Mouse (Mus musculus): ENCODE results near the gene Tmem101. TPM values are rescaled to one million over a fixed set of nuclear protein-coding genes. Genes with fewer than 3 reads are reported as not detected.

The Tmem101 gene
- 45.3 and 46.5 TPM in 2 replicates for polyA plus RNA-seq (2015; fragmentation: Nextera tagmentation; extraction: Ambion mirVana)

- ATAC-seq (replicated peaks): peak; percentile 90
Observed at GRCm38 (mm10) chr11:102156039-102156785, at the start of gene Tmem101. Gene Tmem101, minus strand, starts transcription at chr11:102156404.

GRCm38 (mm10) chr11:102201408-102201821 lies 45.2 kb upstream of the Tmem101 start:
- Histone ChIP-seq H3K27me3 (replicated peaks) (no peaks in the 10 kb centered on the region), H3K9me3 (no peaks in the 10 kb centered on the region), H3K9ac (no peak overlapping the region), H3K27ac (no peak overlapping the region), H3K4me1 (no peaks in the 10 kb centered on the region), H3K4me2 (no peak overlapping the region), H3K36me3 (replicated peaks) (peaks cover 41% of the 10 kb centered on the region), H3K4me3 (no peak overlapping the region)
- no peak for ATAC-seq (replicated peaks)
- WGBS: 82% methylated on average over 12 of the region's 12 CpGs

More at GRCm38 (mm10) chr11:102156039-102156785, at the start of gene Tmem101:
- peak within 1 kb of the TSS; percentile 76 for H3K27ac ChIP-seq
- no peaks in the 10 kb centered on the region for H3K27me3 ChIP-seq (replicated peaks)
- peaks cover 12% of the 10 kb centered on the region for H3K4me1 ChIP-seq
- H3K36me3 ChIP-seq (replicated peaks): no peaks in the 10 kb centered on the region
- peak within 1 kb of the TSS; percentile 95 for H3K4me2 ChIP-seq
- no peaks in the 10 kb centered on the region for H3K9me3 ChIP-seq
- WGBS: under 1% methylated on average over 37 of the region's 37 CpGs
- H3K9ac ChIP-seq: peak within 1 kb of the TSS; percentile 57
- H3K4me3 ChIP-seq: peak within 1 kb of the TSS; percentile 71

GRCm38 (mm10) chr11:102199856-102200255 lies 43.7 kb upstream of the Tmem101 start:
- no peaks in the 10 kb centered on the region for H3K4me1 ChIP-seq
- H3K36me3 ChIP-seq (replicated peaks): peaks cover 51% of the 10 kb centered on the region
- H3K27me3 ChIP-seq (replicated peaks): no peaks in the 10 kb centered on the region
- H3K9ac ChIP-seq: no peak overlapping the region
- no peak overlapping the region for H3K4me3 ChIP-seq
- H3K9me3 ChIP-seq: no peaks in the 10 kb centered on the region
- ATAC-seq (replicated peaks): no peak
- WGBS: 89% methylated on average over 9 of the region's 9 CpGs
- no peak overlapping the region for H3K4me2 ChIP-seq
- no peak overlapping the region for H3K27ac ChIP-seq

- WGBS: 73% methylated on average over 6 of the region's 6 CpGs
- no peak overlapping the region for H3K9ac ChIP-seq
- ATAC-seq (replicated peaks): no peak
- H3K4me1 ChIP-seq: no peaks in the 10 kb centered on the region
- H3K4me2 ChIP-seq: no peak overlapping the region
- no peak overlapping the region for H3K27ac ChIP-seq
- H3K27me3 ChIP-seq (replicated peaks): no peaks in the 10 kb centered on the region
- H3K9me3 ChIP-seq: no peaks in the 10 kb centered on the region
- peaks cover 47% of the 10 kb centered on the region for H3K36me3 ChIP-seq (replicated peaks)
- H3K4me3 ChIP-seq: no peak overlapping the region
Observed at GRCm38 (mm10) chr11:102198245-102198644, 42.0 kb upstream of the Tmem101 start.

GRCm38 (mm10) chr11:102196018-102196797 lies 40.0 kb upstream of the Tmem101 start:
- Histone ChIP-seq H3K9me3 (no peaks in the 10 kb centered on the region), H3K4me1 (peaks cover 4% of the 10 kb centered on the region), H3K27me3 (replicated peaks) (no peaks in the 10 kb centered on the region), H3K36me3 (replicated peaks) (peaks cover 48% of the 10 kb centered on the region), H3K27ac (no peak overlapping the region), H3K4me3 (no peak overlapping the region), H3K4me2 (no peak overlapping the region), H3K9ac (no peak overlapping the region)
- no peak for ATAC-seq (replicated peaks)
- 88% methylated on average over 21 of the region's 21 CpGs for WGBS

GRCm38 (mm10) chr11:102193657-102194440 lies 37.6 kb upstream of the Tmem101 start:
- Histone ChIP-seq H3K27ac (no peak overlapping the region), H3K9ac (no peak overlapping the region), H3K9me3 (no peaks in the 10 kb centered on the region), H3K4me1 (peaks cover 22% of the 10 kb centered on the region), H3K4me2 (no peak overlapping the region), H3K27me3 (replicated peaks) (no peaks in the 10 kb centered on the region), H3K36me3 (replicated peaks) (peaks cover 39% of the 10 kb centered on the region), H3K4me3 (no peak overlapping the region)
- 89% methylated on average over 9 of the region's 9 CpGs for WGBS
- ATAC-seq (replicated peaks): no peak

- Histone ChIP-seq H3K4me1 (peaks cover 25% of the 10 kb centered on the region), H3K27me3 (replicated peaks) (no peaks in the 10 kb centered on the region), H3K9me3 (no peaks in the 10 kb centered on the region), H3K4me3 (peak overlapping the region; percentile 64), H3K36me3 (replicated peaks) (peaks cover 18% of the 10 kb centered on the region; the same call in 1 of the 2 replicates), H3K9ac (0 out of 2 replicates have a peak overlapping the region, but pooled peaks have one; percentile 67), H3K4me2 (peak overlapping the region; percentile 79), H3K27ac (no peak overlapping the region)
- no peak for ATAC-seq (replicated peaks)
- WGBS: 44% methylated on average over 4 of the region's 4 CpGs
Observed at GRCm38 (mm10) chr11:102190848-102191247, 34.6 kb upstream of the Tmem101 start.

- Histone ChIP-seq H3K4me2 (peak within 1 kb of the TSS; percentile 79), H3K27ac (peak within 1 kb of the TSS; percentile 80), H3K9me3 (no peaks in the 10 kb centered on the region), H3K4me3 (peak within 1 kb of the TSS; percentile 64), H3K4me1 (peaks cover 28% of the 10 kb centered on the region), H3K36me3 (replicated peaks) (peaks cover 7% of the 10 kb centered on the region; the same call in 1 of the 2 replicates), H3K27me3 (replicated peaks) (no peaks in the 10 kb centered on the region), H3K9ac (peak within 1 kb of the TSS; percentile 67)
- 2% methylated on average over 50 of the region's 50 CpGs for WGBS
- ATAC-seq (replicated peaks): peak; percentile 89
Observed at GRCm38 (mm10) chr11:102189461-102190436, 33.5 kb upstream of the Tmem101 start, which contains the start of gene G6pc3. Gene G6pc3, plus strand, starts transcription at chr11:102189620.

GRCm38 (mm10) chr11:102188980-102189379 lies 32.8 kb upstream of the Tmem101 start:
- peak overlapping the region; percentile 64 for H3K4me3 ChIP-seq
- peak overlapping the region; percentile 80 for H3K27ac ChIP-seq
- no peaks in the 10 kb centered on the region for H3K9me3 ChIP-seq
- H3K4me1 ChIP-seq: peaks cover 32% of the 10 kb centered on the region
- peak; percentile 1; the same call in 1 of the 2 replicates for ATAC-seq (replicated peaks)
- peak overlapping the region; percentile 79 for H3K4me2 ChIP-seq
- H3K27me3 ChIP-seq (replicated peaks): no peaks in the 10 kb centered on the region
- H3K36me3 ChIP-seq (replicated peaks): 0 out of 2 replicates have a peak, but pooled peaks cover 4% of the 10 kb centered on the region
- H3K9ac ChIP-seq: peak overlapping the region; percentile 67; the same call in 1 of the 2 replicates
- 74% methylated on average over 6 of the region's 6 CpGs for WGBS

- Histone ChIP-seq H3K9ac (no peak overlapping the region), H3K27me3 (replicated peaks) (no peaks in the 10 kb centered on the region), H3K4me1 (peaks cover 42% of the 10 kb centered on the region), H3K4me2 (no peak overlapping the region; the same call in 1 of the 2 replicates), H3K4me3 (no peak overlapping the region), H3K36me3 (replicated peaks) (peaks cover 2% of the 10 kb centered on the region; the same call in 1 of the 2 replicates), H3K9me3 (no peaks in the 10 kb centered on the region), H3K27ac (no peak overlapping the region)
- no peak for ATAC-seq (replicated peaks)
- WGBS: 91% methylated on average over 1 of the region's 1 CpGs
Observed at GRCm38 (mm10) chr11:102186235-102186634, 30.0 kb upstream of the Tmem101 start.

GRCm38 (mm10) chr11:102185677-102186076 lies 29.5 kb upstream of the Tmem101 start:
- H3K27me3 ChIP-seq (replicated peaks): no peaks in the 10 kb centered on the region
- peaks cover 6% of the 10 kb centered on the region; the same call in 1 of the 2 replicates for H3K36me3 ChIP-seq (replicated peaks)
- H3K27ac ChIP-seq: peak overlapping the region; percentile 98
- H3K9ac ChIP-seq: peak overlapping the region; percentile 95; the same call in 1 of the 2 replicates
- peak overlapping the region; percentile 73 for H3K4me2 ChIP-seq
- WGBS: 48% methylated on average over 3 of the region's 3 CpGs
- H3K4me1 ChIP-seq: peaks cover 37% of the 10 kb centered on the region
- H3K4me3 ChIP-seq: peak overlapping the region; percentile 86
- H3K9me3 ChIP-seq: no peaks in the 10 kb centered on the region
- ATAC-seq (replicated peaks): no peak

All from midbrain, embryonic 15.5 days (tissue).